Mouse (Mus musculus) gastrocnemius, postnatal 36 days (tissue): ENCODE measurements at regions not wholly inside any gene's neighbourhood (a gene's known extent, or its start where the extent isn't known, plus 50 kb on each side); places are given as distances from the start of the nearest gene placed in this dataset.

Experiments
- DNase-seq, 2 experiments: peaks; one replicate each; pipeline ENCODE4 v3.0.0; 2022
- intact Hi-C: fragments of 180-260 bp; cut with DNase I; formaldehyde crosslinking; loops from one replicate; pipeline ENCODE4 v1.15.1; 2025

DNA sequence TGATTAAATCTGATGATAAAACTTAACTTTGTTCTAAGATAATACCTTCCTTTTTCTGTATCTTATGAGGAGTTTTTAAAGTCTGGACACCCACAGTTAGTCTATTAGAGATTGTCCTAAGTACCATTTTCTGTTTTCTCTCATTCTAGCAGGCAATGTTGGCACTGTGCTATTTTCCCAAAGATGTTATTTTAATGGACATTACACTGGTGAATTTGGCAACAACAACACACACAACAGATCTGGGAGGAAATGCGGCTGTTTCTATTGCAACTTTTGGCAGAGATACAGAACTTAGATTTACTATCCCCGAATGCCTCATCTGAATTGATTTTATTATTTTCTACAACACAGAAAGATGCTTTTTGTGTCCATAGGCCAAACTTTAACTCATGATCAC lies 720.9 kb downstream of the Dach1 start:
- DNase-seq = no peak
- intact Hi-C loops = no loop called here

DNA sequence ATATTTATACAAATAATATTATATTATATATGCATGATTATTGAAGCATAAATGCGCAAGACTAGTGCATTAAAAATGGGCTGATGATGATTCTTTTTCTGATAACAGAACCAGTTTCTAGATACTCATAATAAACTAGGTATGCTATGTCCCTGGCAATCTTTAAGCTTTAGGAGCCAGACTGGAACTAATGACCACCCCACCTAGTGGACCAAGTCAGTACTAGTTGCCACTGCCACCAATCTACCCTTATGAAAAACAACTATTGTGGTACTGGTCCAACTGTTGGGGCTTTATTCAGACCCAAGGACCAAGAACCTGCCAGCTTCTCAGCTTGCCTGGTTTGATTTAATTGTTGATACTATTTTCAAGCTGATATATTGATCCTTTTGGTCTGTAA lies 722.8 kb downstream of the Dach1 start:
- intact Hi-C loops = no loop called here

DNA sequence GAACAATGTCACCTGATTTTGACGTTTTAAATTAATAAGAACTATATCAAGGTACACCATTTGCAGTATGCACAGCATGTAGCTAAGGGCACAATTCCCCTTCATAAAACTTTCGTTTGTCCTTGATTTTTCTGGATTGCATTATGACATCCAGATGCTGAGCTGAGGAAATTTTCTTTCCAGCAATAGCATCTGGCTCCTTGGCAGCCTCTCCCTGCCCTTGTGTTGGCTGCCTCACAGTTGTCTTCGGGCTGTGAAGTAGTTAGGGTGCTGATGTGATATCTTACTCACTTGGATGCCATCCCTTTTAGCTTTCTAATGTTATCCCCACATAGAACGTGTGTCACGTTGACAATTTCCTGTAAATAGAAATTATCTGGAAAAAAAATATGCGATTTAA lies 729.2 kb downstream of the Dach1 start:
- intact Hi-C loops = no loop called here
- no peak for DNase-seq

More for the DNA sequence above, 722.8 kb downstream of the Dach1 start:
- no peak for DNase-seq

DNA sequence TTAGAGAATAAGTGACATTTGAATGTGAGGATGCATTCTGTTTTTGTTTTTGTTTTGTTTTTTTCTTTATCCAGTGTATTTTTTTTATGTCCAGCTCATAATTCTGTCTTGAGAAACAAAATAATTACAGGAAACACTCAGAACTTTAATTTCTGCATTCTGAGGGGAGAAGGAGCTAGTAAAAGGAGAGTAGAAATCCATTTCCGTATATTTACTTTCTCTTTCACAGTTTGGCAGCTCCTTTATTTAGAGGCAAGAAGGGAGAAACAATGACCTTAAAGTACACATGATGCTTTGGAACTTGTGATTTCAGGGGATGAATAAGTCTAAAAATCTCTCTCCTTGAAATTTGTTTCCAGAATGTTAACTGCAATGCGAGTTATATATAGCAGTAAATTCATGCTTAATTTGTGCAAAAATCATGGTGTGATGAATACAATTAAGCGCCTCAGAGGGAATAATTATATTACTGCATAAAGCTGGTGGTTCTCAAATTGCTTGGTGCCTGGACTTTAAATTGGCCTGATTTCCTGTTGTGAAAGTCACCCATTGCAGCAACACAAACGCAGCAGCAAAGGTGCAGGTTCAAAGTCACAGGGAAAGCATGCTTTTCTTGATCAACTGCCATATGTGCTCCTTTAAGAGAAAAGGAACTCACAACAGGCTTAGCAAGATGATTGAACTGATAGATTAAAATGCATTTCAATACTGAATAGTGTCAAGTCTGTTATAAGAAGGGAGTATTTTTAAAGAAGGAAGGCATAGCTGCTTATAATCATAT lies 733.9 kb downstream of the Dach1 start:
- DNase-seq = no peak
- intact Hi-C loops = no loop called here

DNA sequence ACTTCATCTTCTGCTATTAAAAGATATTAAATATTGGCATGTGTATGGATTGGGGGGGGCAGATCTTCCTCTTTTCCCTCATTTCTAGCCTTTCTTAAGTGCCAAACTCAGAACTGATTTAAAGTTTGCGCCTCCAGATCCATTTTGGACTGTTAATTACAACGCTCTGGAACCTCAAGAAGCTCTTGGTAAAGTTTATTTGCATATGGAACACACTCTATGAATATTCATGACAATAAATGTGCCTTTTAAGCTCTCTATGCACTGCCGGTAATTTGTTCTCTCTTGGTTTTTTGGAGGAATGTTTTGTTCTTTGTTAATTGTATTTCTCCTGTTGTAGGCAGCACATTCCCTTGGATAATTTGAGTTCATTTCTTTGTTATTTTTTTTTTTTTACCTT lies 738.3 kb downstream of the Dach1 start:
- no peak for DNase-seq
- intact Hi-C loops = no loop called here

DNA sequence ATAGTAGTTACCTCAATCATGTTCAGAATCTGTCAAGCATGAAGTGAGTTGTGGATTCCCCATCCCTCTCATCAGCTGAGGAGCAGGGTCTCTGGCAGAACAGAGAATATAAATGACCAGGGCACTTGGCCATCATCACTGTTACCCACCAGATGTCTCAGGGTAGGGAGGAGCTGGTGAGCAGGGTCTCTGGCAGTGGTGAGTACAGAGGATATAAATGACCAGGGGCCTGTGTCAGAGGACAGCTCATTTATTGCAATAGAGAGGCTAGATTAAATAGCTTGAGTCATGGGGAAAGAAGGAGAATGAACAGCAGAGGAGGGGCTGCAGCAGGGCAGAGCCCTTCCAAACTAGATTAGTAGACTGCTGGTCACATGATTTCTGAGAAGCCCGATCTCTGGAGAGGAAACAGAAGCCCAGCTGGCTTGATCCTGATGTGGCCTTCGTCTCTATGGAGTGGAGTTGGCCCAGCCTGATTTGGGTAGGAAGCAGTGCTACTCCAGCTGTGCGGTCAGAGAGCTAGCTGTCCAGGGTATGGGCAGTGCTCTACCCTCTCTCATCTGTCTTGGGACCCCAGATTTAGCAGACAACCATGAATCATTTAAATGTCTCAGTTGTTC lies 766.3 kb downstream of the Dach1 start:
- intact Hi-C loops = no loop called here
- no peak for DNase-seq

DNA sequence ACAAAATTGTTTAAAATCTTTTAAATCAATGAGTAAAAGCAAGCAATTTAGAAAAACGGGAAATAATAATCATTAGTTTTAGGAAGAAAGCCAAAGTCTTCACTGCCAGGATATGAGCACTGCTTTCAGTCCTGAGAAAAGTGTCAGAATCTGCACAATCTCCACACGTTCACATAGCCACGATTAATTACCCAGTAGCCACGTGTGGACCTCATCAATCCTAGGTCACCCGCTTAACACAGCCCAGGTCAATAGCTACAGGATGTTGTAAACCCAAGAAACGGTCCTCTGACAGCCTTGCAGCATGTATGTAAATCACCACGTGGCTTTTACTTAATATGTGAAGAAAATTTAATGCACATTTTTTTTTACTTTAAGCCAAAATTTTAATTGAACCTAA lies 773.2 kb downstream of the Dach1 start:
- intact Hi-C loops = no loop called here
- no peak for DNase-seq

DNA sequence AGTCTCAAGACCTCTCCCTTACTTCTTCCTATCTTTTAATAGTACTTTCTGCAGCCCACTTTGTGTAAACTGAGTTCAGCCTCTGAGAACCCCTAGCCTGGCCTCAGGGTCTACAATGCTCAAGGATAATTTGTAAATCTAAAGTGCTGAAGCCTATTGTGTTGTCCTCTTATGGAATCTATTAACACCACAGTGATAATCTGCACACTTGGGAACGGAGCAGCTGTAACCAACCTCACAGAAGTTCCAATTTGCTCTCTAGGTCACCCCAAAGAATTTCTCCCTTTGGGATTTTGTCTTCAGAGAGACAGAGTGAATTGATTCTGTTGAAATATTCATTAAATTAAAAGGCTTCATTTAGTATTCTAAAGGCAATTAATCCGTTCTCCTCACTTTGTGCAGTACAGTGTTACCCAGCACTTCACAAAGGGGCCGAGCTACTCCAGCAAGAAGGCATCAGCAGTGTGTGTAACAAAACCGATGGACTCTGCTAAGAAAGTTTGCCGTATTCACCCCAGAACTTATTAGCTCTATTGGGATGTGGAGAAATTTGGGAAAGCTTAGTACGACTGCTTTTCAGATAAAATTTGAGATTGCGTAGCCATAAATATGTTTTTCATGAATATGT lies 773.7 kb downstream of the Dach1 start:
- intact Hi-C loops = no loop called here
- DNase-seq = no peak

DNA sequence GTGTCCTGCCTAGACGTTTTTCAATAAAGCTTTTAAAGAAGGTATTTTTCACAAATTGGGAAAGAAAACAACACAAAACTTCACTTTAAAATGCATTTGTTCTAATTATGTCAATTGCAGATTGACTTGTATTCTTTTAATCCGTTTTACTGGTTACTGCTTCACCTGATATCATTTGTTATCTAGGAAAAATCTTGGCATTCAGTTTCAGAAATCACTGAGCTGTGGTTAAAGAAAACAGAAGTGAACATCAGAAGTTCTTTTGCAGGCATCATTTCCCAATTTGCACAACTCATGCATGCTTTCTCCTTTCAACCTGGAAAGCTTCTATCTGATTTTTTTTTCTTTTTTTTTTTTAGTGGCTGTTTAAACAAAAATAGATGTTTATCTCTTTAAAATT lies 780.6 kb downstream of the Dach1 start:
- no peak for DNase-seq
- intact Hi-C loops = no loop called here

DNA sequence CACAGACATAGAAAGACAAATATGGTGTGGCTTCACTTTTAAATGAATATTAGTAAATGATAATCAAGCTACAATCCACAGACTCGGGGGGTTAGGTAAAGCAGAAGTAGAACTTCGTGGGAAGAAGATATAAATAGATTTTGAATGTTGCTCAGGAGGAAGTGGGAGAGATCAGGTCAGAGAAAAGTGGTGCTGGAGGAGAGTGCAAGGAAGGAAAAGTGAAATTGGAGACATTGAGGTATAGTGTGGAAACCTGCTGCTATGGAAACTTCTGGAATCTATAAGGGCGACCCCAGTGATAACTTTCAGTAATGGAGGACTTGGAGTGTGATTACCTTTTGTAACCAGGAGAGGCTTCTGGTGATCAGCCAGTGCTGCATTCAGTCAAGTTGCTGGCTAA lies 789.4 kb downstream of the Dach1 start:
- DNase-seq = no peak
- intact Hi-C loops = no loop called here

DNA sequence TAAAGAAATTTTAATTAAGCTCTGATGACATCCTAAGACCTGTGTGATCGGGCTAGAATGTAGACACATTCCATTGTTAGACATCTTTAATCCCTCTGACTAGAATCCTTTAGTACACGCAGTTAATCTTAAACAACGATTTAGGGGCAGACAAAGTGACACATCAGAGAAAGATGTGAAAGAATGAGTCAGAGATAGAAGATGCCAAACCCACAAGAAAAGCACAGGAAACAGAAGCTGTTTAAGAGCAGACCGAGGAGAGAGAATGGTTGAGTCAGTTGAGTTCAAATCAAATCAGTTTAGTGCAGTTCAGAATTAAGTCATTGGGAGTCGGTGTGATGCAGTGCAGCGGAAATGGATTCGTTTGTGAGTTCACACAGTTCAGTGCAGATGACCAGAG lies 812.6 kb downstream of the Dach1 start:
- no peak for DNase-seq
- intact Hi-C loops = no loop called here

DNA sequence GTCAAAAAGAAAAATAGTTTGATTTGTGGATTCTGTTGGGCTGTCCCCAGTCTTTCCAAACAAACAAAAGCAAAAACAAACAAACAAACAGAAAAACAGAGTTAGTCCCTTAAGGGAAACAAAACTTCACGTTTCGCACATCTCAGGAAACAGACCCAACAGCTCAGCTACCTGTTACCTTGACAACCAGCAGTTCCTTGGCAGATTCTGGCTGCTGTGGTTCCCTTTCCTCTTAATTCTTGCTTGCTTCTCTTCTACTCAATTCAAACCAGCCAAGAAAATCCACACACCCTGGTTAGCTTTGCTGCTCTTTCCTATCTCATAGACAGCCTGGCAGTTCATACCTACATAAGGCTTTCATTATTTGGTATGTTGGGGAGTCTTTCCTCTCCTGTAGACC lies 821.6 kb downstream of the Dach1 start:
- intact Hi-C loops = no loop called here
- no peak for DNase-seq

DNA sequence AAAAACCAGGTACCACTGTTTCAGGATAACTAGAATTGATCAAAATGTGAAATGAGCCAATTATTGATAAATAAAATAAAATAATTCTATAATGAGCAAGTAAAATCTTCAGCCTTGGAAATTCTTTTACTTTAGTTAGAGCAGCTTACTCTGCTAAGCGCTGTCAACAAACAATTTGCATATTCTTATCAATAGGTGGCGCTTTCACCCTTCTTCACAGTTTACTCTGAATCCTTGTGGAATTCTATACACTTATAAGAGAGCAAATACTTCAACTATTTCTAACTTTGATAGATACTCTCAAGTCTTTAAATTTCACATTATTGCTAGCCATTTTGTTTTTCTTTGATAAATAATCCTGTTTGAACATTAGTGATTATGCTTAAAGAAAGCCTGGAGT lies 812.5 kb upstream of the Klhl1 start:
- intact Hi-C loops = no loop called here
- no peak for DNase-seq

DNA sequence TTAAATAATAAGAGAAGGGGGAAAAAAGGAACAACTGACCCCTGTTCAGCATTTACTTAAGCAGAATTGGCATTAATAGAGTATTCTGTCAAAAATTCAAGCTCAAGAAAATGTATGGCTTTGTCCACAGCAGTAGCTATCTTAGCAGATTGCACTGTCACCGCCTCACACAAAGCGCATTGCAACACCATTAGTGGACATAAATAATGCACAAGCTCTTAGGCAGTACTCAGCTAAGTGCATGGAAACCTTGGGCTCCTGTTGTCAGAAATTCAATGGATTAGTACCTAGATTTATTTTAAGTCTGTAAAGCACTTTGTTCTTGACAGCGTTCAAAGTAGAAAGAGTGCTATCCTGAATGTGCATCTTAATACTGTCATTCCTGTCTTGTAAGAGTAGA lies 811.1 kb upstream of the Klhl1 start:
- intact Hi-C loops = no loop called here
- no peak for DNase-seq

DNA sequence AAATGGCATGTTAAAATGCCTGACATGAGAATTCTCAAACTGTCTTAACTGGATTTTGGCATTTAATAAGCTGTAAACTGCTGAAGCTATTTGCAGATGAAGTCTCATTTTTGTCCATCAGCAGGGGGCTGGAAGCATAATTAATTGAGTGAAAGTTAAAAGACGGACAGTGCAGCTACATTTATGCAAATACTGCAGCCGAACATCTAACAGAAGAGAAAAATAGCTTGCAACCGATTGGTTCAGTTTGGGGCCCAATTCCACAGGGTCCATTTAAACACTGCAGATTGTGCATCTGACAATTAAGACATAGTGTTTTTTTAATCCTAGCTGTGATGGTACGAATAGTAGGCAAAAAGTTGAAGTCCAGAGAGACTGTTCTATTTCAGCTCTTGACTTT lies 774.2 kb upstream of the Klhl1 start:
- intact Hi-C loops = no loop called here
- no peak for DNase-seq

DNA sequence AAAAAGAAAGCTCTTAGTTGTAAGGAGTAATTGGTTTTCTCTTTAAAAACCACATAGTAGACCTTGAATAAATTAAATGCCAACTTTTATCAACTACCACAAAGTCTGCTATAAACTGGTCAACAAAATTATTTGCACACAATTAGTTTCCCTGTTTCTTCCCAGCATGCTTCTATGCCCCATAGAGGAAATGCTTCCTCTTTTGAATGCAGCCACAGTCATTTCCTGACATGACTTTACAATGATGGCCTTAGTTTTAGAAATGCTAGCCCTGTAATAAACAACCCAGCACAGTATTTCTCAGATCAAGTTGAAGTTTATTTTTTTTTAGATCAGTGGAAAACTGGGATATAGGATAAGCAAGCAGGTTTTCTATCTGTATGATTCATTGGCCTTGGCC lies 768.5 kb upstream of the Klhl1 start:
- intact Hi-C loops = no loop called here
- no peak for DNase-seq

DNA sequence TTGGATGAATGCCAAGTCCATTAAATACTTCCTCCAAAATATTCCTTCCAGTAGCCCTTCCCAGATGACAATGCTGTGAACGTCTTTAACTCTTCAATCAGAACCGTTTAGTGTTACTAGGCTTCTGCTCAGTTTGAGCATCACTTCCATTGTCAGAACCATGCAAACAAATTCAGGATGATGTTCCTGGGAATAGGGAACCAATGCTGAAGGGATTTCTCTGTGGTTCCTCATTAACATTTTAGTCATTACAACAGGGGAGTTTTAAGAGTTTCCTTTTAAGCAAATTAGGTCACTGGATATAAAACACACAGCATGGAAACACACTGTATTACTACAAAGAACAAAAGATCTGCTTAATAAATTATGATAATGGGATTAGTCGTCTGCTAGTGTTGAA lies 739.6 kb upstream of the Klhl1 start:
- DNase-seq = no peak
- intact Hi-C loops = no loop called here
